Mouse (Mus musculus): ENCODE results near the gene Ntng1. TPM values are rescaled to one million over a fixed set of nuclear protein-coding genes. Genes with fewer than 3 reads are reported as not detected.

Gene Ntng1
- polyA plus RNA-seq, 1 experiment from 2014 or later = 2.6 TPM

DNA sequence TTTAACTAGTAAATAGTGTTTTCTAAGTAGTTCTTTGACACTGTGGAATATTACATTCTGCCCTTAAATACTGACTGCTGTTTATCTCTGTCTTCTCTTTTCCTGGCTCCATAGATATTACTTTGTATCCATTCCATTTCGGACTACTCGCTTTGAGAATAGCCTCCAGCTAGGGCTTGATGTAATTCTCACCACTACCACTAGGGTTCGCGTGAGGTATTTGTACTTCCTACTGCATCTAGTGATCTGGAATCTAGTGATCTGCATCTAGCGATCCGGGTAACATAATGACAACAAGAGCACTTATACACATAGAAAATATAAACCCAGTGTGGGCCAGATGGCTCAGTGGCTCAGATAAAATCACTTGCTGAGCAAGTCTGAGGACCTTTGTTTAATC lies 14.2 kb downstream of the Ntng1 start:
- Histone ChIP-seq H3K27me3 (no peaks in the 10 kb centered on the region), H3K36me3 (no peaks in the 10 kb centered on the region), H3K27ac (no peak overlapping the region), H3K4me2 (no peak overlapping the region), H3K9ac (no peak overlapping the region), H3K9me3 (no peaks in the 10 kb centered on the region), H3K4me1 (no peaks in the 10 kb centered on the region), H3K4me3 (no peak overlapping the region)
- no peak for ATAC-seq (ENCODE audit: borderline replicate concordance, extremely low read depth, low FRiP score, low TSS enrichment)
- 64% methylated on average over 6 of the region's 6 CpGs for WGBS

GRCm38 (mm10) chr3:110105982-110106381 lies 37.8 kb downstream of the Ntng1 start:
- Histone ChIP-seq H3K4me1 (no peaks in the 10 kb centered on the region), H3K4me3 (no peak overlapping the region), H3K36me3 (no peaks in the 10 kb centered on the region), H3K27ac (no peak overlapping the region), H3K27me3 (no peaks in the 10 kb centered on the region), H3K9me3 (no peaks in the 10 kb centered on the region), H3K4me2 (no peak overlapping the region), H3K9ac (no peak overlapping the region)
- no peak for ATAC-seq (ENCODE audit: borderline replicate concordance, extremely low read depth, low FRiP score, low TSS enrichment)
- 45% methylated on average over 2 of the region's 2 CpGs for WGBS

DNA sequence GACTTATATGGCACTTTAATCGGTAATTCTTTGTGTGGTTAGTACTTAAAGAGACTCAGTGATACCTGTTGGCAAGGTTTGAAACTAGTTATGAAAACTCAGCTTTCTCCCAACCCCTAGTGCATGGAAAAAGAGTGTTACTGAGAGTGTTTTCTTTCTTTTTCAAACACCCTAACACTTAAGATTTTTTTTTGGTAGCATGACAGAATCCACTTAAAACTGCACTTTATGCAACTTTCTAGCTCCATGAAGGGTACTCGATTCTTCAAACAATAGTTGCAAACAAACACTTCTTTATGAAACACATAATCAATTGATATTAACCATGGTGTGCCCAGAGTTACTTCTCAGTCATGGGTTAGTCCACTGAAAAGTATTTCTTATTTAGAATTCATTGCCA lies 49.4 kb downstream of the Ntng1 start:
- ATAC-seq (ENCODE audit: borderline replicate concordance, extremely low read depth, low FRiP score, low TSS enrichment) = no peak
- Histone ChIP-seq H3K9me3 (no peaks in the 10 kb centered on the region), H3K4me2 (no peak overlapping the region), H3K27ac (no peak overlapping the region), H3K9ac (no peak overlapping the region), H3K4me3 (no peak overlapping the region), H3K27me3 (no peaks in the 10 kb centered on the region), H3K4me1 (no peaks in the 10 kb centered on the region), H3K36me3 (no peaks in the 10 kb centered on the region)
- WGBS = 66% methylated on average over 2 of the region's 2 CpGs

- Histone ChIP-seq H3K27me3 (no peaks in the 10 kb centered on the region), H3K36me3 (no peaks in the 10 kb centered on the region), H3K9me3 (no peaks in the 10 kb centered on the region), H3K4me2 (no peak overlapping the region), H3K9ac (no peak overlapping the region), H3K4me1 (no peaks in the 10 kb centered on the region), H3K27ac (no peak overlapping the region), H3K4me3 (no peak overlapping the region)
- no peak for ATAC-seq (ENCODE audit: borderline replicate concordance, extremely low read depth, low FRiP score, low TSS enrichment)
- WGBS = 64% methylated on average over 3 of the region's 3 CpGs
Measured at GRCm38 (mm10) chr3:110094003-110094402, 49.8 kb downstream of the Ntng1 start.

DNA sequence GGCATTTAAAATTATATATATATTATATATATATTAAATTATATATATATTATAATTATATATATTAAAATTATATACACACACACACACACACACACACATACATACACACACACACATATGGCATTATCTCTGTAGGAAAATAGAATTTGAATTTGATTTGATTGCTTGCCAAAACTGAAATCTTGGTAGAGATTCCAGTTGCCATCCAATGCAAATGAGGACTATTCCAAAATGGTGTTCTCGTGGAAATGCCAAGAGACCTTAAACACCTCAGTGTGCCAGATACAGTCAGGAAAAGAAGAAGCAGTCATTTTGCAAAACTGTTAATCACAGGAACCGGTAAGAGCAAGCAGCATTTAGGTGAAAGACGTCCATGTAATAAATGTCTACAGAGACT lies 51.3 kb downstream of the Ntng1 start:
- Histone ChIP-seq H3K27me3 (no peaks in the 10 kb centered on the region), H3K9ac (no peak overlapping the region), H3K9me3 (no peaks in the 10 kb centered on the region), H3K4me1 (no peaks in the 10 kb centered on the region), H3K4me3 (no peak overlapping the region), H3K27ac (no peak overlapping the region), H3K36me3 (no peaks in the 10 kb centered on the region), H3K4me2 (no peak overlapping the region)
- ATAC-seq (ENCODE audit: borderline replicate concordance, extremely low read depth, low FRiP score, low TSS enrichment) = no peak
- WGBS = 80% methylated on average over 3 of the region's 3 CpGs

GRCm38 (mm10) chr3:110087189-110087588 lies 56.6 kb downstream of the Ntng1 start:
- Histone ChIP-seq H3K9ac (no peak overlapping the region), H3K27me3 (no peaks in the 10 kb centered on the region), H3K4me3 (no peak overlapping the region), H3K27ac (no peak overlapping the region), H3K4me2 (no peak overlapping the region), H3K36me3 (no peaks in the 10 kb centered on the region), H3K9me3 (no peaks in the 10 kb centered on the region), H3K4me1 (no peaks in the 10 kb centered on the region)
- no peak for ATAC-seq (ENCODE audit: borderline replicate concordance, extremely low read depth, low FRiP score, low TSS enrichment)
- 67% methylated on average over 6 of the region's 6 CpGs for WGBS

DNA sequence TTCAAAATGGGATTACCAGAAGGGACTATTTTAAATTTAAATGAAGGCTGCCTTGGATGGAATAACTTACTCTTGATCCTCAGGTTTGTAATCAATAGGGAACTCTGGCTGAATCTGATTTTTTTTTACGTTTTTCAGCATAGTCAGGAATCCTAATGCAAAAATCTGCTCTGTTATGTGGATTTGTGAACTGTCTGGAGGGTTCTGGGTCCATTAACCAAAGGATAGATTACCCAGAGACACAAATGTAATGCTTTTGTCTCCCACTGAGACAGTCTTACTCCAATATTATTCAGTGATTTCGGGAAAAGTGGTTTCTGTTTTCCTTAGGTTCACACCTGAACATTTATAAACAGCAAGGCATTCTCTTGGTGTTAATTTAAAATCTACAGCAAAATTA lies 58.5 kb downstream of the Ntng1 start:
- no peak for ATAC-seq (ENCODE audit: borderline replicate concordance, extremely low read depth, low FRiP score, low TSS enrichment)
- Histone ChIP-seq H3K4me2 (no peak overlapping the region), H3K4me1 (no peaks in the 10 kb centered on the region), H3K9me3 (no peaks in the 10 kb centered on the region), H3K27ac (no peak overlapping the region), H3K36me3 (no peaks in the 10 kb centered on the region), H3K9ac (no peak overlapping the region), H3K4me3 (no peak overlapping the region), H3K27me3 (no peaks in the 10 kb centered on the region)
- 71% methylated on average over 2 of the region's 2 CpGs for WGBS

DNA sequence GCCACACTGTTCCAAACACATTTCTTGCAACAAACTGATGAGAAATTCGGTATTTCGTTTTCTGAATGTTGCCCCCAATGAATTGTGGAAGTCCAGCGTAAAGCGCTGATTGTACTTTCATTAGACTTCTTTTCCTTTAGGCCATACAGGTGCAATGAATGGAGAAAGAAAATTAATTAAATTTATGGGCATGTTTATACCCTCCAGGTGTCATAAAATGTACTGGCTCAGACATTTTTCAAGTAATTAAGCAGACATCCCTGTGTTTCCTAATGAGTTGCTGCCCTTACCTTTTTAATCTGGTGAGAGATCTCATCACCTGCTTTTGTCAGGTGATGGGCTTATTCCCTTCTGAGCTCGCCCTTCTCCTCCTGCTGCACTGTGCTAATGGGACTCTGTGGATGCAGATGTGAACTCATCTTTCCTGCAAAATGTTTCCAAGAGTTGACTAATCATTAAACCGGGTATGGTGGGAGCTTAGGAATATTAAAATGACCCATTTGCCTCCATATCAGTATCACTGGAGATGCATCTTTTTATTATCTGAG lies 79.0 kb downstream of the Ntng1 start:
- no peak overlapping the region for H3K4me3 ChIP-seq
- ATAC-seq (ENCODE audit: borderline replicate concordance, extremely low read depth, low FRiP score, low TSS enrichment) = no peak
- H3K27me3 ChIP-seq = no peaks in the 10 kb centered on the region
- no peaks in the 10 kb centered on the region for H3K4me1 ChIP-seq
- WGBS = 81% methylated on average over 6 of the region's 6 CpGs
- H3K9ac ChIP-seq = no peak overlapping the region
- H3K9me3 ChIP-seq = no peaks in the 10 kb centered on the region
- no peaks in the 10 kb centered on the region for H3K36me3 ChIP-seq
- H3K4me2 ChIP-seq = no peak overlapping the region
- no peak overlapping the region for H3K27ac ChIP-seq

DNA sequence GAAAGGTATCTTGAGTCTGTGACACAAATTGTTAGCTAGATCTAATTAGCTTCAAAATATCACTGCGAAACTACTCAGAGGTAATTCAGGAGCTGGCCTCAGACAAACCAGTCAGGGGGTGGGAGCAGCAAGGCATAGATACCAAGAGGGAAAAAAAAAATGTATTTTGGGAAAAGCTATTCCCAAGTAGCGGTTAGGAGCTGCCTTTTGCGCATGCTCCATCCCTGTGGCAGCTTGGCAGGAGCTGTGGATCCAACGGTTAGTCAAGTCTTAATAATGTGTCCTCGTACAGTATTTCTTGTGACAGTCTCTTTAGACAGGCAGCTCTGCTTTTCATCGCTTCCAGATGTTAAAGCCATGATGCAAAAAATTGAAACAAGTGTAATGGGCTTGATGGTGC lies 87.9 kb downstream of the Ntng1 start:
- no peak overlapping the region for H3K4me3 ChIP-seq
- H3K9me3 ChIP-seq = no peaks in the 10 kb centered on the region
- H3K4me2 ChIP-seq = no peak overlapping the region
- 78% methylated on average over 6 of the region's 6 CpGs for WGBS
- no peaks in the 10 kb centered on the region for H3K4me1 ChIP-seq
- ATAC-seq (ENCODE audit: borderline replicate concordance, extremely low read depth, low FRiP score, low TSS enrichment) = no peak
- no peak overlapping the region for H3K9ac ChIP-seq
- H3K36me3 ChIP-seq = no peaks in the 10 kb centered on the region
- no peak overlapping the region for H3K27ac ChIP-seq
- no peaks in the 10 kb centered on the region for H3K27me3 ChIP-seq

DNA sequence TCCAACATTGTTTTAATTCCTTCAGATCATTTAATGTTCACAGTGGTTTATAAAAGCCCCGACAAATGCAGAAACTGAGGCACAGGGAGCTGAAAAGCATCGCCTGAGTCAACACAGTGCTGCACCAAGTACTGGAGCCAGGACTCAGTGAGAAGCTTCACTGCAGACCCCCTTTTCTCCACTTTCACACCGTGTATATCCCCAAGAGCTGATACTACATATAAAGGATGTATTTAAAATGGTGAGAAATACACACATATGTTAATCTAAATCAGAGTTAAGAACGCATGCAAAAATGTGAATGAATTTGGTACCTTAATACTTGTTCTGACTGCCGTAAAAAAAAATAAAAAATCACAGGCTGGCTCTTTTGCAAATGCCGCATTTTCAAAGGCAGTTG lies 88.4 kb downstream of the Ntng1 start:
- Histone ChIP-seq H3K4me1 (no peaks in the 10 kb centered on the region), H3K27ac (no peak overlapping the region), H3K4me2 (no peak overlapping the region), H3K9me3 (no peaks in the 10 kb centered on the region), H3K27me3 (no peaks in the 10 kb centered on the region), H3K4me3 (no peak overlapping the region), H3K9ac (no peak overlapping the region), H3K36me3 (no peaks in the 10 kb centered on the region)
- no peak for ATAC-seq (ENCODE audit: borderline replicate concordance, extremely low read depth, low FRiP score, low TSS enrichment)
- 81% methylated on average over 6 of the region's 6 CpGs for WGBS

- Histone ChIP-seq H3K4me2 (no peak overlapping the region), H3K9me3 (no peaks in the 10 kb centered on the region), H3K4me3 (no peak overlapping the region), H3K27me3 (no peaks in the 10 kb centered on the region), H3K9ac (no peak overlapping the region), H3K4me1 (no peaks in the 10 kb centered on the region), H3K36me3 (no peaks in the 10 kb centered on the region), H3K27ac (no peak overlapping the region)
- WGBS = 80% methylated on average over 2 of the region's 2 CpGs
- ATAC-seq (ENCODE audit: borderline replicate concordance, extremely low read depth, low FRiP score, low TSS enrichment) = no peak
Measured at GRCm38 (mm10) chr3:110054125-110054524, 89.7 kb downstream of the Ntng1 start.

DNA sequence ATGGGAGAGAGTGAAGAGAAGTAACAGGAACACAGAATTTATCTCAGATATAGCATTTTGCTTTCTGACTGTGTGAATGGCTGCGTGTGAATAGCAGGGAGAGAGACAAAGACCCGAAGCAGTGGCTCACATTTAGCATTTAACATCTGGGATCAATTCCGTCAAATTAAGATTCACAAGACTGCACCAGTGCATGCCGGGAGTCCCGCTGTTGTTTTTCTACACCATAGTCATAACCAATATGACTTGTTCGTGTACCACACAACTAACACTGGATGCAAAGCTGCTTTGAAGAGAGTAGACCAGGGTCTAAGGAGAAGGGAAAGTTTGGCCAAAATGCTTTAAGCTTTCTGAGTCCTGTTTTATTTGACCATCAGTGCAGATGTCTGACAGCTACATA lies 95.7 kb downstream of the Ntng1 start:
- H3K4me1 ChIP-seq = no peaks in the 10 kb centered on the region
- no peak overlapping the region for H3K9ac ChIP-seq
- no peaks in the 10 kb centered on the region for H3K9me3 ChIP-seq
- no peak for ATAC-seq (ENCODE audit: borderline replicate concordance, extremely low read depth, low FRiP score, low TSS enrichment)
- H3K27ac ChIP-seq = no peak overlapping the region
- 77% methylated on average over 6 of the region's 6 CpGs for WGBS
- no peak overlapping the region for H3K4me3 ChIP-seq
- no peaks in the 10 kb centered on the region for H3K36me3 ChIP-seq
- H3K4me2 ChIP-seq = no peak overlapping the region
- no peaks in the 10 kb centered on the region for H3K27me3 ChIP-seq

DNA sequence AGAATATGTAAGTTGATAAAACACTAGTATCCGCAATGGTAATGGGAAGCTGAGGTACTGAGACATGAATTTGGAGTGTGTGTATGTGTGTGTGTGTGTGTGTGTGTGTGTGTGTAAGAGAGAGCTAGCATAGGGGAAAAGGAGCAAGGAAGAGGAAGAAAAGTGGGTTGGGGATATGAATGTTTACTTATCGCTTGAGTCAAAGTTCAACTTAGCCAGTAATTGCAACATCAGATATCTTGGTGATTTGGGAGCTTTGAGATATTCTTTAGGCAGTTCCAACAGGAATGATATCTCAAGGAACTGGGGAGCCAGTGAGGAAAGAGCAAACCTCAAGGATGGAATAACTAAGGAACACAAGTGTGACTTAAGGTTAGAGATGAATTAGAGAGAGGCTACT lies 97.1 kb downstream of the Ntng1 start:
- H3K27ac ChIP-seq = no peak overlapping the region

More for the DNA sequence above, 97.1 kb downstream of the Ntng1 start:
- Histone ChIP-seq H3K27me3 (no peaks in the 10 kb centered on the region), H3K9me3 (no peaks in the 10 kb centered on the region), H3K4me2 (no peak overlapping the region), H3K4me1 (no peaks in the 10 kb centered on the region), H3K9ac (no peak overlapping the region), H3K4me3 (no peak overlapping the region), H3K36me3 (no peaks in the 10 kb centered on the region)
- 90% methylated on average over 2 of the region's 2 CpGs for WGBS
- no peak for ATAC-seq (ENCODE audit: borderline replicate concordance, extremely low read depth, low FRiP score, low TSS enrichment)
